Mouse (Mus musculus) embryonic fibroblast, embryonic 13.5 days (primary cell): Measurements from ENCODE around the gene Tnk2.

Experiments
- CTCF ChIP-seq: IDR thresholded peaks from 2 replicates; pipeline ENCODE4 v1.5.1; 2011; ENCODE audit warnings: mild to moderate bottlenecking, control low read depth, low read length, moderate library complexity, borderline replicate concordance; ENCODE audit not compliant: insufficient read depth
- POLR2A ChIP-seq: IDR thresholded peaks from 2 replicates; pipeline ENCODE4 v1.6.1; 2011; ENCODE audit warnings: low read depth, mild to moderate bottlenecking, control low read depth, low read length, moderate library complexity

DNA sequence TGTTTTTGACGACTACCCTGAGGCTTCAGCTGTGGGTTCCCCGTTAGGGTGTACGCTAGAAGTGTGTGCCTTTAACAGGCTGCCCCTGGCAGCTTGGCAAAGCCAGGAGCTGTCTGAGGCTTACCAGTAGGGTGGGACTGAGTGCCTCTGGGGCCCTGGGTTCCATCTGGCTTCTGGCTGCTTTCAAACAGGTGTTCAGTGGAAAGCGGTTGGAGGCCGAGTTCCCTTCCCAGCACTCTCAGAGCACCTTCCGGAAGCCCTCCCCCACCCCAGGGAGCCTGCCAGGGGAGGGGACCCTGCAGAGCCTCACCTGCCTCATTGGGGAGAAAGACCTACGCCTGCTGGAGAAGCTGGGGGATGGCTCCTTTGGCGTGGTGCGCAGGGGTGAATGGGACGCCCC lies 24.4 kb downstream of the Tnk2 start:
- TF ChIP-seq CTCF (no peak), POLR2A (no peak)
